Mouse (Mus musculus): ENCODE measurements around the gene Edn3.

Gene Edn3

DNA sequence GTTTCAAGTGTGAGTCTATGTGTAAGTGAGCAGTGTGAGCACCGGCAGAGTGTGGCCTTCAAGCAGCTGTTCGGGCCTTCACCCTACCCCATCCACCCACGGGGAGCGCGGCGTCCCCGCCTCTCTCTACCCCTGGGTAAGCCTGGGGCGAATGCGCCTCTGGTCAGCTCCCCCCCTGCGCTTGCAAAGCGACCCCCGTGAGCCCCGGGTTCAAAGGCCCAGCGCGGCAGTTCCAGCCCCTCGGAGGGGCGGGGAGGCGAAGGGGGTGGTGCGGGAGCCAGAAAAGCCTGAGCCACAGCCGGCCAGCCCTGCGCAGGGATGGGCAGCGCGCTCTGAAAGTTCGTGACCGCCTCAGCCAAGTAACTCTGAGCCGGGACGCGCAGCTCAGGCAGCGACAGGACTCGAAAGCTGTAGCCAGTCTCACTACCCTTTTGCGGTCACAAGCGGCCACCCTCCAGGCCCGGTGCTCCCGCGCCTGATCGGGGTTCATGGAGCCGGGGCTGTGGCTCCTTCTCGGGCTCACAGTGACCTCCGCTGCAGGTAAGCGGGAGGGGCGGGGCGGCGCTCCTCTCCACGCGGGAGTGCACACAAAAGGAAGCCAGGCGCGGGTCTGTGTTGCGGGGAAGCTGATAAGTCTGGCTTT, at the start of gene Edn3:
Edn3 (plus strand) TSS at position 141 of the 643 bp plus-strand sequence.
- DNase-seq (ENCODE audit: low spot score): no peak

DNA sequence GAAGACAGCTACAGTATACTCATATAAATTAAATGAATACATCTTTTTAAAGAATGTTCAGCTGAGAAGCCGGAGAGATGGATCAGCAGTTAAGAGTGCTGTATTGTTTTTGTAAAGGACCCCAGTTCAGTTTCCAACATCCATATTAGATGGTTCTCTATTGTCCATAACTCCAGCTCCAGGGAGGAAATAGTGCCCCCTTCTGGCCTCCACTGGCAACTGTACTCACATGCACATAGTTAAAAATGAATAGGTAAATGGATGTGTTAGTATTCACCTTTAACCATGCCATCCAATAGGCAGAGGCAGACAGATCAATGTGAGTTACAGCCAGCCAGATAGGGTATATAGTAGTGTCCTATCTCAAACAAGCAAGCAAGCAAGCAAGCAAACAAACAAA, 48.4 kb upstream of the Edn3 start:
- DNase-seq (ENCODE audit: low spot score): no peak

DNA sequence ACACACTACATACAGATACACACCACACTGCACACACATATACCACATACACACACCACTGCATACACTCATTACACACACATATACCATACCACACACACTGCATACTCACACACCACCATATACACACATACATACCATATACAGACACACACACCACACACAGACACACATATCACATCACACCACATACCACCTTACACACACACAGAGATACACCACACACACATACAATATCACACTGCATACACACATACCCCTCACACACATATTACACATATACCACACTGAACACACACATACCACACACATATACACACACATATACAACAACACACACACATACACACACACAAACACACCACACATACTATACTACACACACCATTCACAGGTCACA, 44.5 kb upstream of the Edn3 start:
- no peak for DNase-seq (ENCODE audit: low spot score)

DNA sequence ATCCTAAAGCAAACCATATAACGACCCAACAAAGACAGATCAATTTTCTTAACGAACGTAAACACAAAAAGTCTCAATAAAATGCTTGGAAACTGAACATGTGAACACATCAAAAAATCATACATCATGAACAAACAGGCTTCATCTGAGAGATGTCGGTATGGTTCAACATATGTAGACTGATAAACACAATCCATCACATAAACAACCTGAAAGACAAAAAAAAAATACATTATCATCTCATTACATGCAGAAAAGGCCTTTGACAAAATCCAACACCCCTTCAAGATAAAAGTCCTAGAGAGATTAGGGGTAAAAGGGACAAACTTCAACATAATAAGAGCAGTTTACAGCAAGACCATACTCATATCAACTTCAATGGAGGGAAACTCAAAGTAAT, 42.6 kb upstream of the Edn3 start:
- no peak for DNase-seq (ENCODE audit: low spot score)

DNA sequence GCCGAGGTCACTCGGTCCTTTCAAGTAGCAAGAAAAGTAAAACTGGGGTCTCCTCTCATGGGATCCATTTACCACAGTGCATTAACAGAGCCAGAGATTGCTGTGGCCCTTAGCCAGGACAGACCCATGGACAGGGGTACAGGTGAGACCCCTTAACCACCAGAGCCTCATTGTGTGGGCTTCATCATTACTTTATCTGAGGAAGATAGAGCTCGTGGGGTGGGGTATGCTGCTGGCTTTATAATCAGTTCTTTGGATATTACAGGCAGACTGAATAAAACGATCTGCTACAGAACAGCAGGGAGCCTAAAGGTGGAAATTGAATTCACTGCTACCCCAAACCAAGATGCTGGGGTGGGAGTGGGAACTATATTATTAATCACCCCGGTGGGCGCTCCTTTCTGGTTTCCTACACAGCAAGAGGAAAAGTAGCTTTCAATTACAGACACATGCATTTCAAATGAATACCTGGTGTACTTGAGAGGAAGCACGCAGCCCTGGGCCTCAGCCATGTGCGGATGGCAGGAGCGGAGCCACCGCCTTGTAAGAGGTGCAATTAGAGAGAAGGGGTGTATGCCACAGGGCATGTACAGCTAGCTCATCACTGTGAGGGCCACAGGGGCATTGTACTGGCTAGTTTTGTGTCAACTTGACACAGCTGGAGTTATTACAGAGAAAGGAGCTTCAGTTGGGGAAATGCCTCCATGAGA, 33.1 kb upstream of the Edn3 start:
- DNase-seq (ENCODE audit: low spot score): no peak

DNA sequence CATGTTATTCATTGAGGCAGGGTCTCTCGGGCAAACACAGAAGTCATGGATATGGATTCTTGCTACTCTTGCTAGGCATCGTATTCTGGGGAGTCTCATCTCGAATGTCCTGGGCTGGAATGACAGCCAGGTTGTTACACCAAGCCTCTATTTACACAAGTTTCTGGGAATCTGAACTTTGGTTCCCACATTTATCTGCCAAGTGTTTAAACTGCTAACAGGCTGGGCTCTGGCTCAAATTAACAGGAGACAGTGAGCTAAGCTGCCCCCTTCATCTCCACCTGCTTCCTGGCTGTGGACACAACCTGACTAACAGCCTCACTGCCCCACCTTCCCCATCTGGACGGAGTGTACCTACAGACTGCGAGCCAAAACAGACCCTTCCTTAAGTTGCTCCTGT, 28.5 kb upstream of the Edn3 start:
- DNase-seq (ENCODE audit: low spot score): no peak

DNA sequence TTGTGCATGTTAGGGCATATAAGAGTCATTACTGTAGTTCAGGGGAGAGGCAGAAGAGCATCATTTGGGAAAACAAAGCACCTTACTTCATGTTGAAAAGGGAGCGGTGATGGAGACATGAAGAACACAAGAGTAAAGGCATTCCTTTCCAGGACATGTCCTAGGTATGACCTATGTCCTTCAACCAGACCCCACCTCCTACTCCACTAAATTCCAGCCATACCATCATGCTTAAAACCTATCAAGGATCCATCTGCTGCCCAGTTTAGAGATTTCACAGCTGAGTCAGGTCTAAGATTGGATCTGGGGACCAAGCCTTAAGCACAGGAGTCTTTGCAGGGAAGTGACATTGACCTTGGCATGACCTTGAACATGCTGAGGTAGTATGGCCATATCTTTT, 25.1 kb upstream of the Edn3 start:
- DNase-seq (ENCODE audit: low spot score): no peak

DNA sequence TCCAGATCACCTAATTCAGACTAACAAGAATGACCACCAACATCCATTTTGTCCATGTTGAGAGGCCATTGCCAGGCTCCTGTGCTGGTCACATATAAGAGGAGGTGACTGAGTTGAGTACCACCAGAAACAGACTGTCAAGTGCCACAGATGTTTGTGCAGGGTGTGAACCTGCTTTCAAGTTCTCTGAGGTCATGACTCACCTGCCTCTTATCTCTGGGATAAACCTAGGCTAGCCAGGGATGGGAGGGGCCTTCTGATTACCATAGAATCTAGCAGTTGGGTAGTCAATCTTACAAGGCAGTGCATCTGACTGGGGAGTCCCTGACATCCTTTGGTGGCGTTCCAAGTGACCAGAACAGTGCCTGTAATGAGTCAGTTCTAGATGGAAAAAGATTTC, 13.2 kb upstream of the Edn3 start:
- DNase-seq (ENCODE audit: low spot score): no peak

DNA sequence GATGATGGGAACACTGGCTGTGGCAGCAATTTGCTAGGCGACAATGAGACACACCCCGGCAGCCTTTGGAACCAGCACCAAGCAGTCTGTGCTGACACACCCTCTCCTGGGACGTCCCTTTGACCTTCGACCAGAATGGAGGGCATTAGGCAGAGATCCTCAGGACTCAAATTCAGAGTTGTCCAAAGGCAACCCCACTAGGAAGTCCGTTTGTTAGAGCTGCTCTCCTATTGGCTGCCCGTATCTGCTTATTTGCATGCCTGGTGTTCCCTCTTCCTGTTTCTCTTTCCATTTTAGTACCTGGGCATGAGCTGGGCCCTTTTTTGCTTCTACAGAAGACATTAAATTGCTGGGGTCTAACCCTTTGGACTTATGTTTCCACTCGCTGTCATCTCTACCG, 12.0 kb upstream of the Edn3 start:
- DNase-seq (ENCODE audit: low spot score): no peak

DNA sequence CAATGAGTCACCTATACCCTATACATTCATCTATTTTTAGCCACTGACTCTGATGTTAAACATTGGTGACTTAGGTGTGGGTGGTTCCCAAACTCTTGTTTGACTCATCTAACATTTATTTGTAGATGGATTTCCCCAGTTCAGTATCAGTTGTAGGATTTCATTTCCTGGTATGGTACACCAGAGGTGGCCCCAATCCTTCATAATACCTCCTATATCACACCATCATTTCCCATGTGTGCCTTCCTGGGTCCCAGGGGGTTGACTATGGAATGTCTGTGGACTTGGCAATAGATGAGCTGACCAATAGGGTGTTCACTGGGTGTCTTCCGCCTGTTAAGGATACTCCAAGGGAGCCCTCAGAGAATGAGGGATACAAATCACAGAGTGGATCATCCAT, 7.2 kb upstream of the Edn3 start:
- no peak for DNase-seq (ENCODE audit: low spot score)

DNA sequence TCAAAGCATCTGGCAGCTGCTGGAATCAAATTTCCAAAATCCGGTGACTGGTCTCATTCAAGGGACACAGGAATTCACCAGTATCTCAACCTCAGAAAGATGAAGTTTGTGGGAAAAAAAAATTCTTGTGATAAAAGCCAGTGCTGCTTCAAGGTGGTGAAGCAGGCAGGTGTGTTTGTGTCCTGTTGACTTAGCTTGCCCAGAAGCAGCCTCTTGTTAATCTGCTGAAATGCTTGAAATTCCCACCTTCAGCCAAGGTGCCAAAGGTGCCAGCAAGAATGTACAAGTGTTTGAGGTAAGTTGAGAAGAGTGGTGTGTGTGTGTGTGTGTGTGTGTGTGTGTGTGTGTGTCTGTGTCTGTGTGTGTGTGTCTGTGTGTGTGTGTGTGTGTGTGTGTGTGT, 6.2 kb upstream of the Edn3 start:
- DNase-seq (ENCODE audit: low spot score): no peak

DNA sequence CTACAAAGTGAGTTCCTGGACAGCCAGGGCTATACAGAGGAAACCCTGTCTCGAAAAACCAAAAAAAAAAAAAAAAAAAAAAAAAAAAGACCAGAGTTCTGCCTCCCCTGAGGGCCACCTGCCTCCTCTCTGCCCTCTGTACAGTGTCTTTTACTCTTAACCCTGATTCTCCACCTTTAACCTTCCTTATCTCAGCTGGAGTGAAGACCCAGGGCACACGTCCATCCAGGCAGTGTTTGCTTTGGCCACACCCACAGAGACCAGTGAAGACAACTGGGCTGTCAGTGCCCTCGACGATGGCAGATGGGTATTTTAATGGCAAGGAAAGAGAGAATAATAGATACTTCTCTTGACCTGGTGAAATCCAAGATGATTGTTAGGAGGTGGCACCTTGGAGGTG, 1.2 kb upstream of the Edn3 start:
- no peak for DNase-seq (ENCODE audit: low spot score)

DNA sequence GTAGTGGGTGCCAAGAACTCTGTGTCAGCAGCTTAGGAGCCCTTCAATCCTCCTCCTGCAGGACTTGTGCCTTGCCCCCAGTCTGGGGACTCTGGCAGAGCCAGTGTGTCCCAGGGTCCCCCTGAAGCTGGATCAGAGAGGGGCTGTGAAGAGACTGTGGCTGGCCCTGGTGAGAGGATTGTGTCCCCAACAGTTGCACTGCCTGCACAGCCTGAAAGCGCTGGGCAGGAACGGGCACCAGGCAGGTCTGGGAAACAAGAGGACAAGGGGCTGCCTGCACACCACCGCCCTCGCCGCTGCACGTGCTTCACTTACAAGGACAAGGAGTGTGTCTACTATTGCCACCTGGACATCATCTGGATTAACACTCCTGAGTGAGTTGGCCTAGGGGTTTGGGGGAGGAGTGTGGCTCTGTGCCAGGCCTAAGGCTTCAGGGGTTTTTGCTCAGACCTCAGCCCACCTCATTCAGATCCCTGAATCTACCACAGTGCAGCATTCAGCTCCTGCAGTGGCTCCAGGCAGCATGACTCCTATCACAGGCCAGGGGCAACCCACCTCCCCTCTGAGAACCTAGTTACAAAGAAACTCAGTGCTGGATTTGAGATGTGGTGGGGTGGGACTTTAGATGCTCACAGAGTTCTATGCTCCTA, 1.2 kb downstream of the Edn3 start:
- no peak for DNase-seq (ENCODE audit: low spot score)

DNA sequence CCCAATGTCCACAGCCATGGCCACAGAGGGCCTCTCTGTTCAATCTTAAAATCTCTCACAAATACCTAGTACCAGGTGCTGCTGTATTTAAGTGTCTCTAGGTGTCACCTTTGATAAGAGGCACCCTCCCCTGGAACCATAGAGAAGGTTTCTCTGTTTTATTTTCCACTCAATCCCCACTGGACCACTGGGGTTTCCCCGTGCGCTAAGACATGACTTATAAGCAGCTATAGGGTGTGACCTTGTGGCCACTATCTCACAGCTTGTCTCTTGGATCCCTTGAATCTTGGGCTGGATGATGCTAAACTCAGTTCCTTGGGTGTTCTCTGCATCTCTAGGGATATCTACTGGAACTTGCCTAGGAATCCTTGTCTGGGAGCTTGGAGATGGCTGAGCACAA, 1.9 kb downstream of the Edn3 start:
- no peak for DNase-seq (ENCODE audit: low spot score)

DNA sequence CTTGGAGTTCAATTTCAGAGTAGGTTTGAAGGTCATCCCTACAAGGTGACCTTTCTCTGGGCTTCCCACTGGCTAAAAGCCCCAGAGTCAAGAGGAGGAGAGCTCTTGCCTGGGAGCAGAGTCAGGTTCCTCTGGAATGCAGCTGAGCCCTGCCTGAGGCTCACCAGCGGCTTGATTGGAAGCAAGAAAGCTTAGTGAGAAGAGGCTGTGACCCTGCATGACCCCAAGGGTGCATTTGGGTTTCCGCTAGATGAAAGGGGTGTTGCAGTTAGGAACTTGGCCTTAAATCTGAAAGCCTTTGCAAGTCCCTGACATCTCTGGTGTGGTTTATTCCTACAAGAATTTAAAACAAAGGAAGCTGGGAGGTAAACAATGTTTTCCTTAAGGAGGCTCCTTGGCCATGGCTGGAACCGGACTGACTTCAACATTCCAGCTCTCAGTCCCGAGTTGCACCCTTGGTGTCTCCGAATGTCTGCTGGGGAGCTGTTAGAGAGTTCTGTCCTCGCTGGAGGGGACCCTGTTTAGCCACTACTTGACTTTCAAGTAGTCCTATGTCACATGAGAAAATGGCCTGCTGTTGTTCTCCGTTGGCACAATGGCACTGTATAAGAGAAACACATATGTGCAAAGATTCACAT, 8.6 kb downstream of the Edn3 start:
- DNase-seq (ENCODE audit: low spot score): no peak

DNA sequence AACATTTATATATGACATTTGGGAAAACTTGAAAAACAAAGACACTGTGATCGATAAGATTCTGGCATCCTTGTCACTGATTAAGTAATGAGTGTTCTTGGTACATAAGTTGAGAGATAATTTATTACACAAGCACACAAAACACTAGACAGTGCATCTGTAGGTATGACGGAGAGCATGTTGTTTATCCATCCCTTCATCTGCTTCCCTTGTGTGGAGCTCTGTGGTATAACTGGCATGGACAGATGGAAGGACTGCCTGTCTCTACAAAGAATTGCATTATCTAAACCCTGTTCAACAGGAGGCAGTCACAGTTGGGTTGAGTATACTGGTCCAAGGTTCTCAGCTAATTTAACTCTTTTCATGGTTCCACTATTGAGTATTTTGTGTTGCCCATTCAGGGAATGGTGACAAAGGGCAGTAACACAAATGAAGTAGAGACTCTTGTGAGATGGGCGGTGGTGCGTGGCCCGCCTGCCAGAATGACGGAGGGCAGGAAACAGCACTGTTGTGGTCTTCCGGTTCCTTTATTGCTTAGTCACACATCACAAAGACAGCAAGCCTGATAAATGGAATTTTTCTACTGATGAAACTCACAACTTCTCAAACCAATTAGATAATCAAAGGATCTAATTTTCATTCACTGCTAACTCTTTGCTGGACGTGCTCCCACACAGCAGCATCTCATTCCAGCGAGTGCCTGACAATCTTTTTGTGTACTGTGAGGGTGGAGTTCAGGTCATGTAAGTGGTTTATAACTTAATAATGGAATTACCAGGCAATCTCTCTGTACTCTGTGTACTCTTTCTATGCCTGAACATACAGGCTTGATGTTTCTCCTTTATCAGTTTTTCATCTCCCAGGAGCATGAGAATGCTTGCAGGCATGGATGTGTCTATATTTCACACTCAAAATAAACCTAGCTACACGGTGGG, 14.0 kb downstream of the Edn3 start:
- DNase-seq (ENCODE audit: low spot score): no peak

DNA sequence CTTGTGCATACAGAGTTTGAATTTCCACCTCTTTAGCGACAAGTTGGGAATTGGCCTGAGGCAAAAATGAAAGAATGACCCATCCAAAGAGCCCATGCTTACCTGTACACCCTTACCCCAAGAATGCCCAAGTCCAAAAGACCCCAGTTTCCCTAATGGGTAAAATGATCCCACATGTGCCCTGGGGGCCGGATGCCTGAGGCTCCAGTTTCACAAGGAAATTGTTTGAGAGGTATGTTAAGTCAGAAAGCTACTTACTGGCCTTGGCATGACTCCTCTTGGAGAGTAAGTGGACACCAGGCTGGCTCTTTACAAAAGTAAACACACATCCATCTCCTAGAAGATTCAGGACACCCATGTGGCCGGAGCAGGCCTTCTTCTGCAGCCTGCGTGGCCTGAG, 21.6 kb downstream of the Edn3 start:
- no peak for DNase-seq (ENCODE audit: low spot score)

DNA sequence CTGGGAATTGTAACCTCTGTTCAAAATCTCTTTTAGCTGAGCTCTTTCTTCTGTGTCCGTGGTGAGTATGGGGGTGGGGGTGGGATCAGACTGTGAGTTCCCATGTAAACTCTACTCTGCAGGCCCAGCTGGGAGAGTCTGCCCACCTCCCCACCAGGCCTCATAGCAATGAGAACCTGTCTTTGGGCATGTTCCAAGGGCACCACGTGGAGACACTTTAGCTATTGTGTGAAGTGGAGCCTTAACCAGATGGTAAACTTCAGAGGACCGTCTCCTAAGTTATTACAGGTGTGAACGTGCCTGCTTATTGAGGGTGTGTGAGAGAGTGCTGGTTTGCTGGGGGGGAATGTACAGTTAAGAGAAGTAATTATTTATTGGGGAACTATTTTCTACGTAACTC, 22.5 kb downstream of the Edn3 start:
- DNase-seq (ENCODE audit: low spot score): no peak

DNA sequence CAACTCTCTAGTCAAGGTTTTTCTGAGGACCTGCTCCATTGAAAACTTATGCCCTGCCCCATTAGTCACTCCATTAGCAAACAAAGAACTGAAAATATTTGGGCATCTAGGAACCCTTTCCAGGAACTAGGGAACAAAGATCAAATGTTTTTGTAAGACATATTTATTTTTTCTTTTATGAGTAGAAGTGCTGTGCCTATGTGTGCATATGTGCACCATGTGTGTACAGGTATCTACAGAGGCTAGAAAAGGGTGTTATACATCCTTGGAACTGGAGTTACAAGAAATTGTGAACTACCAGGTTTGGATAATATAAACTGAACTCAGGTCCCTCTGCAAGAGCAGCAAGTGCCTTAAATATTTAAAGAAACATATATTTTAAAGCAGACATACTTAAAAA, 28.4 kb downstream of the Edn3 start:
- DNase-seq (ENCODE audit: low spot score): no peak

DNA sequence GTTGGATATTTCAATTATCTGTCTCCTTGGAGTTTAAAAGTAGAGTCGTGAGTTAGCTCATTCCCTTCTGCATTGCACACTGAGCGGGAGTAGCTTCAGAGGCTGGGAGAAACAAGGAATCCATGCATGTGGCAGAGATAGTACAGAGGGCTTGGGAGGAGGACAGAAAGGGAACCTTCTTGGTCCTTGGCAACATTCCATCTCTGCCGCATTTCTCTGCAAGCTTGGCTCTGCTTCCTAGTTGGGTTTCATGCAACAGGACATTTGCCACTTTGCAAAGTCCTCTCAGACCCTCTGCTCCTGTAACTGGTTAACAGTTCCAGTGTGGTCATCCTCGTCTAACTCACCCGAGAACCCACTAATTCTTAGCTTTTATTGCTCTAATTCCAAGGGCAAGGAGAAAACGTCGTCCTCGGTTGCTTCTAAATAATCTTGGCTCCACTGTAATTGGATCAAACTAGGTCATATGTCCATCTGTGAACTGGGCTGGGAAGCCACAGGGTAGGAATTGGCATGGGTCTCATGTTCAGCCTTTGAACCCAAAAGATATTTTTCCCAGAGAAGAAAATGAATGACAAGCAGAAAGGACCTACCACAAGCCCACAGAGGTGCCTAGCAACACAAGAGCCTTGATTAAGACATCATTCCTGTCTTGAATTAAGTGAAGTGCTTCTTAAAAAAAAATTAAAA, 32.2 kb downstream of the Edn3 start:
- DNase-seq (ENCODE audit: low spot score): no peak

DNA sequence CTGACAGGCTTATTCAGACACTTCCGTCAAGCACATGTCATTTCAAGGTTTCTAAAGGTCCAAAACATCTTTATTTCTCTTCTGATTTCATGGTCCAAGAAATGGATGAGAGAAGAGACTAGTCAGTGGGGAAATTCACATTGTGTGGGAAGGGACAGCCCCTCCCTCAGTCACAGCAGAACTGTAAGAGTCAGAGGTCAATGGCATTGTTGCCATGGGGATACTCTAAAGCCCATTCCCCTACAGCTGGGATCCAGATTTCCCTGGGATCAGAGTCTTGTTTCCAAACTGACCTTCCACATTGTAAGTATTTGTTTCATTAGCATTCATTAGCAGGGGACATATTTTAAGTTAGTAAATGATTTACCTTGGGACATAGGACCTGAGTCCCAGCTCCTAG, 32.8 kb downstream of the Edn3 start:
- no peak for DNase-seq (ENCODE audit: low spot score)

All from adipocyte (in vitro differentiated cells).